Mouse (Mus musculus) stomach, postnatal 0 days (tissue): ENCODE measurements around the gene Usp19. TPM values are rescaled to one million over a fixed set of nuclear protein-coding genes. Genes with fewer than 3 reads are reported as not detected.

Source experiments
- ATAC-seq: fragments of 200-750 bp; cut with Nextera tagmentation; 2 replicates; pipeline ENCODE4 v1.8.0; 2017; ENCODE audit not compliant: low FRiP score, low TSS enrichment
- DNase-seq: peaks from one replicate; pipeline ENCODE4 v3.0.0-alpha.2; 2016; ENCODE audit warnings: low spot score
- H3K27ac ChIP-seq: fragments of 300-500 bp; sonication (generic); replicated peaks from 2 replicates; pipeline ENCODE4 v1.5.1; 2014; ENCODE audit warnings: mild to moderate bottlenecking, control low read depth
- H3K27me3 ChIP-seq: fragments of 300-500 bp; sonication (generic); 2 replicates; pipeline ENCODE4 v1.6.1; 2014; ENCODE audit warnings: low read length; ENCODE audit not compliant: control insufficient read depth, insufficient read depth
- H3K36me3 ChIP-seq: fragments of 300-500 bp; sonication (generic); 2 replicates; pipeline ENCODE4 v1.6.1; 2014; ENCODE audit warnings: low read length, mixed read lengths; ENCODE audit not compliant: control insufficient read depth, insufficient read depth
- H3K4me1 ChIP-seq: fragments of 300-500 bp; sonication (generic); replicated peaks from 2 replicates; pipeline ENCODE4 v1.6.1; 2014; ENCODE audit warnings: antibody characterized with exemption; ENCODE audit not compliant: control insufficient read depth, insufficient read depth
- H3K4me2 ChIP-seq: fragments of 300-500 bp; sonication (generic); replicated peaks from 2 replicates; pipeline ENCODE4 v1.6.1; 2014; ENCODE audit warnings: low read depth, mild to moderate bottlenecking, control low read depth, moderate library complexity
- H3K4me3 ChIP-seq: fragments of 300-500 bp; sonication (generic); 2 replicates; pipeline ENCODE4 v1.5.1; 2014; ENCODE audit warnings: low read depth, low read length, control low read depth
- H3K9ac ChIP-seq: fragments of 300-500 bp; sonication (generic); 2 replicates; pipeline ENCODE4 v1.6.1; 2014; ENCODE audit warnings: mild to moderate bottlenecking, low read length, control low read depth, mixed read lengths
- H3K9me3 ChIP-seq: fragments of 300-500 bp; sonication (generic); 2 replicates; pipeline ENCODE4 v1.6.1; 2016; ENCODE audit warnings: low read length; ENCODE audit not compliant: control insufficient read depth
- CTCF ChIP-seq: IDR thresholded peaks from 2 replicates; pipeline ENCODE4 v1.5.1; 2016; ENCODE audit warnings: antibody characterized with exemption, low read depth, mild to moderate bottlenecking, moderate library complexity
- EP300 ChIP-seq: optimal IDR thresholded peaks from 2 replicates; pipeline ENCODE3; 2016; ENCODE audit warnings: antibody characterized with exemption
- WGBS: fragments of 180-500 bp; shearing (Covaris S2); extraction: QIAGEN DNeasy Blood & Tissue Kit; methylation state at CpG from one replicate; pipeline ENCODE4 v1.1.7; 2014; 5-methylcytosine and 5-hydroxymethylcytosine counted together
- polyA plus RNA-seq: library from polyadenylated mRNA; unstranded; fragments of >200 nt; fragmentation: Nextera tagmentation; extraction: Ambion mirVana; gene quantifications from 2 replicates; pipeline ENCODE4 v1.2.1, GENCODE M21; 2015

The Usp19 gene
- polyA plus RNA-seq, 1 experiment from 2014 or later, result 22.2 TPM

DNA sequence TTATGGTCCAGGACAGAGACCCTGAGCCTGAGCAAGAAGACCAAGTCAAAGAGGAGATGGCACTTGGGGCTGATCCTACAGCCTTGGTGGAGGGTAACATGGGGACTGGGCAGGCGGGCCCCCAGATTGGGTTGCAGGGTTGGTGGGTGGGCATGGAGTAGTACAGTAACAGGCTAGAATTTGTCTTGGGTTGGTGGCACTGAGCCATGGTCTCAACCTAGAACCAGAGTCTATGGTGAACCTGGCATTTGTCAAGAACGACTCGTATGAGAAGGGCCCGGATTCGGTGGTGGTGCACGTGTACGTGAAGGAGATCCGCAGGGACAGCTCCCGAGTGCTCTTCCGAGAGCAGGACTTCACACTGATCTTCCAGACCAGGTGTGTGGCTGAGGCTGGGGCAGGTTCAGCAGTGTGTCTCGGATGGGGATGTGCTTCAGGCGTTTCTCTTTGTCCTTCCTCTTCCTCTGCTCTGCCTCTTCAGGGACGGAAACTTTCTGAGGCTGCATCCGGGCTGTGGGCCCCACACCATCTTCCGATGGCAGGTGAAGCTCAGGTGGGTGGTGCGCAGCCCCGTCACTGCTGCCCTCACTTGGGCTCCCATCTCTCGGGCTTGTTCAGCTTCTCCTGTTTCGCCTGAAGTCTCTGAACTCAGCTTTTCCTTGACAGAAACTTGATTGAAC, 3.9 kb downstream of the Usp19 start:
- DNase-seq (no peak), ATAC-seq (no peak)
- TF ChIP-seq EP300, result no peak
- TF ChIP-seq CTCF, result no peak
- H3K9ac ChIP-seq, result no peak overlapping the region
- no peak overlapping the region for H3K27ac ChIP-seq
- H3K27me3 ChIP-seq, result no peaks in the 10 kb centered on the region
- no peak overlapping the region for H3K4me2 ChIP-seq
- H3K9me3 ChIP-seq, result no peaks in the 10 kb centered on the region
- H3K4me1 ChIP-seq, result peaks cover 4% of the 10 kb centered on the region; the same call in 1 of the 2 replicates
- H3K36me3 ChIP-seq, result peaks cover 44% of the 10 kb centered on the region
- H3K4me3 ChIP-seq, result no peak overlapping the region
- 95% methylated on average over 19 of the region's 19 CpGs for WGBS

DNA sequence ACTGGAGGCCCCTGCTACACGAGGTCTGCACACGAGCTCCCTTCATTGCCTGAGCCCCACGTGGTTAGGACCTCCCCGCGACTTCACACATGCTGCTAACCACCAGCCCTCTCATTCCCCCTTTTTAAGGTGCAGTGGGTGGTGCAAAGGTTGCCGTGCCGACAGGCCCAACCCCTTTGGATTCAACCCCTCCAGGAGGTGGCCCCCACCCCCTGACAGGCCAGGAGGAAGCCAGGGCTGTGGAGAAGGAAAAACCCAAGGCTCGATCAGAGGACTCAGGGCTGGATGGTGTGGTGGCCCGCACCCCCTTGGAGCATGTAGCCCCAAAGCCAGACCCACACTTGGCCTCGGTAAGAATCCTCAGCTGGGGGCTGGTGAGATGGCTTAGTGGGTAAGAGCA, 4.5 kb downstream of the Usp19 start:
- H3K27me3 ChIP-seq, result no peaks in the 10 kb centered on the region
- ATAC-seq (no peak), DNase-seq (no peak)
- no peak overlapping the region for H3K4me3 ChIP-seq
- peaks cover 4% of the 10 kb centered on the region; the same call in 1 of the 2 replicates for H3K4me1 ChIP-seq
- TF ChIP-seq CTCF (no peak), EP300 (no peak)
- H3K9me3 ChIP-seq, result no peaks in the 10 kb centered on the region
- H3K4me2 ChIP-seq, result no peak overlapping the region
- WGBS, result 85% methylated on average over 10 of the region's 10 CpGs
- H3K9ac ChIP-seq, result no peak overlapping the region
- peaks cover 50% of the 10 kb centered on the region for H3K36me3 ChIP-seq
- no peak overlapping the region for H3K27ac ChIP-seq

DNA sequence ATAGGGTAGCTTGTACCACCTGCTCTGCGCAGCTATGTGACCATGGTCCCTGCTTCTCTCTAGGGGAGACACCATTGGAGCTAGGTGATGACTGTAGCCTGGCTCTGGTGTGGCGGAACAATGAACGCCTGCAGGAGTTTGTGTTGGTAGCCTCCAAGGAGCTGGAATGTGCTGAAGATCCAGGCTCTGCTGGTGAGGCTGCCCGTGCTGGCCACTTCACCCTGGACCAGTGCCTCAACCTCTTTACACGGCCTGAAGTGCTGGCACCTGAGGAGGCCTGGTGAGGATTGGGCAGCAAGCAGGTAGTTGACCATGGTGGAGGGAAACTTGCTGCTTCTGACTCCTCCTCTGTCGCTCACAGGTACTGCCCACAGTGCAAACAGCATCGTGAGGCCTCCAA, 8.8 kb downstream of the Usp19 start:
- WGBS, result 91% methylated on average over 7 of the region's 7 CpGs

DNA sequence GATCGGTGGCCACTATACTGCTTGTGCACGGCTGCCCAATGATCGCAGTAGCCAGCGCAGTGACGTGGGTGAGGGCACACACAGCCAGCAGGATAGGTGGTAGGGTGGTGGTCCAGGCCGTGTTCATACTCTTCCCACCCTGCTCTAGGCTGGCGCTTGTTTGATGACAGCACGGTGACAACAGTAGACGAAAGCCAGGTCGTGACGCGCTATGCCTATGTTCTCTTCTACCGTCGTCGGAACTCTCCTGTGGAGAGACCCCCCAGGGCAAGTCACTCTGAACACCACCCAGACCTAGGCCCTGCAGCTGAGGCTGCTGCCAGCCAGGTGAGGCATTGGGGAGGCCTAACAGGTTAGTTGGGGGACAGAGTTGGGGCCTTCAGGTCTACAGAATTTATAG, 9.5 kb downstream of the Usp19 start:
- Histone ChIP-seq H3K9me3 (no peaks in the 10 kb centered on the region), H3K9ac (no peak overlapping the region), H3K27me3 (no peaks in the 10 kb centered on the region), H3K4me1 (no peaks in the 10 kb centered on the region), H3K36me3 (peaks cover 51% of the 10 kb centered on the region), H3K4me3 (no peak overlapping the region), H3K4me2 (no peak overlapping the region), H3K27ac (no peak overlapping the region; the same call in 1 of the 2 replicates)
- WGBS, result 92% methylated on average over 15 of the region's 15 CpGs
- TF ChIP-seq EP300 (no peak), CTCF (no peak)
- DNase-seq, result no peak
- no peak; the same call in 1 of the 2 replicates for ATAC-seq

More for the DNA sequence above, 8.8 kb downstream of the Usp19 start:
- H3K36me3 ChIP-seq, result peaks cover 53% of the 10 kb centered on the region
- H3K4me1 ChIP-seq, result no peaks in the 10 kb centered on the region
- DNase-seq, result no peak
- H3K9ac ChIP-seq, result no peak overlapping the region
- no peak overlapping the region for H3K4me3 ChIP-seq
- H3K4me2 ChIP-seq, result no peak overlapping the region
- ATAC-seq, result no peak
- no peaks in the 10 kb centered on the region for H3K9me3 ChIP-seq
- TF ChIP-seq EP300 (no peak), CTCF (no peak)
- H3K27ac ChIP-seq, result no peak overlapping the region
- H3K27me3 ChIP-seq, result no peaks in the 10 kb centered on the region

DNA sequence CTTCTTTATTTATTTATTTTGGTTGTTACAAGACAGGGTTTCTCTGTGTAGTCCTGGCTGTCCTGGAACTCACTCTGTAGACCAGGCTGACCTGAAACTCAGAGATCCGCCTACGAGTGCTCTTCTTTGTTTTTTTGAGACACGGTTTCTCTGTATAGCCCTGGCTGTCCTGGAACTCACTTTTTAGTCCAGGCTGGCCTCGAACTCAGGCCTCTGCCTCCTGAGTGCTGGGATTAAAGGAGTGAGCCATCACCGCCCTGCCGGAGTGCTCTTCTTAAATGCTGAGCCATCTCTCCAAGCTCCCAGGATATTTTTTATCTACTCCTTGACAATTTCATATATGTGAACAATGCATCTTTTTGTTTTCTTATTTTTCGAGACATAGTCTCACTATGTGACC, 16.5 kb downstream of the Usp19 start:
- Histone ChIP-seq H3K4me1 (no peaks in the 10 kb centered on the region), H3K36me3 (peaks cover 4% of the 10 kb centered on the region), H3K4me3 (no peak overlapping the region), H3K9me3 (no peaks in the 10 kb centered on the region), H3K4me2 (no peak overlapping the region), H3K9ac (no peak overlapping the region), H3K27ac (no peak overlapping the region), H3K27me3 (no peaks in the 10 kb centered on the region)
- DNase-seq (no peak), ATAC-seq (no peak)
- WGBS, result 88% methylated on average over 7 of the region's 7 CpGs
- TF ChIP-seq CTCF (no peak), EP300 (no peak)

DNA sequence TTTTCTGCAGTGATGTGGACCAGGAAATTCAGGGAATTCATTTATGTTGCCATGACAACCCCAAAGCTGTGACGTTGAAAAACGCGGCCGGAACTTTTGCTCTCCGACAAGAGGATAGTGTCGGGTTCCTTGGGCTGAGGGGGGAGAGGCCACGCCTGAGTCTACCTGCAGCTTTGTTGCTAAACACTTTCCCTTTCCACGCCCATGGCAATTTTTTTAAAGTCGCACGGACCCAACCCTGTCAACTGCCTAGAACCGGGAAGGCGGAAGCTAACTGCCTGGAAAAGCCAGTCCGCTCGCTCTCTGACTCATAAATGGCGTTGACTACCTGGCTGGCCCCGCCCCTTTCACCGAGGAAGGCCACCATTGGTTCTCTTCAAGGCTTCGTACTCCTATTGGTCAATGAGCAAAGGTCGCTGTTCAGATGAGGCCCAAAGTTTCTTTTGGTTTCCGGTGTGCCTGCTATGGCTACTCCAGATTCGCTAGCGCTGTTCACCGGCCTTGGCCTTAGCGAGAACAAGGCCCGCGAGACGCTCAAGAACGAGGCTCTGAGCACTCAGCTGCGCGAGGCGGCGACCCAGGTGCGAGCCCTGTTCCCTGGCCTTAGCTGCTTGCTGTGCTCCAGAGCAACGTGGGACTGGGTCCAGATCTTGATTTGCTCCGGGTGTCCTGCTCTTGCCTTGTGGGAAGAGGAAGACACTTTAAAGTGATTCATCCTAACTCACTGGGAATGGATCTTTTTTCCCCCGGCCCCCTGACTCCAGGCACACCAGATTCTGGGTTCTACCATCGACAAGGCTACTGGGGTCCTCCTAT, 17.4 kb downstream of the Usp19 start, which contains the start of gene Qars:
TSS of gene Qars (plus strand) at position 88 of the 816 bp plus-strand sequence.
- H3K27me3 ChIP-seq, result no peaks in the 10 kb centered on the region
- WGBS, result under 1% methylated on average over 37 of the region's 37 CpGs
- H3K4me3 ChIP-seq, result peak within 1 kb of the TSS; percentile 65
- H3K4me2 ChIP-seq, result peak within 1 kb of the TSS; percentile 78
- peak within 1 kb of the TSS; percentile 87 for H3K9ac ChIP-seq
- peaks cover 13% of the 10 kb centered on the region for H3K36me3 ChIP-seq
- no peaks in the 10 kb centered on the region for H3K4me1 ChIP-seq
- TF ChIP-seq EP300 (peak; percentile 71), CTCF (no peak)
- peak; percentile 97 for DNase-seq
- H3K27ac ChIP-seq, result peak within 1 kb of the TSS; percentile 91
- peak; percentile 97 for ATAC-seq
- H3K9me3 ChIP-seq, result no peaks in the 10 kb centered on the region
